Mouse (Mus musculus) A20 (cell line): Measurements from ENCODE around the gene Rreb1.

Experiments
- DNase-seq: peaks from one replicate; pipeline ENCODE4 v3.0.0-alpha.2; 2011; ENCODE audit warnings: low read depth, low spot score

Rreb1 gene

DNA sequence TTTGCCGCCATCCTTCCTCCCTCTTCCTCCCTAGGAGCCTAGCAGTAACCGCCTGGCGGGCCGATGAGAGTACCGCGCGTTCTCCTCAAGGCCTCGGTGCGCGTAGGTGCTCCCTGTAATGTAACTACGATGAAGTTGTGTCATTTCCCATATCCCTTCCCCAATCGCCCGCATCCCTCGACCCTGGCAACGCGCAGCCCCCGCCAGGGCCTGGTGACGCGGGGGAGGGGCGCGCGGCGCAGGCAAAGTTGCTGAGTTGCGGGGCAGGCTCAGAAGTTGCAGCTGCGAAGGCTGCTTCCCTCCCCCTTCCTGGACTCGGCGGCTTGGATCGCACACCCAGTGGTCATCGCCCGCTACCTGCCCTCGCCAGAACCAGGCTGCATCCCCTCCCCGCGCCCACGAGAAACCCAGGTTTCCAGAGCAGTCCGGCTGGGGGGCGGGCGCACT lies at the start of gene Rreb1:
Gene Rreb1, plus strand, starts transcription at position 254 of the 447 bp plus-strand sequence.
- DNase-seq, result no peak

GRCm38 (mm10) chr13:37728551-37728950 lies 49.6 kb upstream of the Rreb1 start:
- DNase-seq, result no peak

- DNase-seq, result no peak
Observed at GRCm38 (mm10) chr13:37731914-37732693, 46.1 kb upstream of the Rreb1 start.

- no peak for DNase-seq
Observed at GRCm38 (mm10) chr13:37734501-37734900, 43.7 kb upstream of the Rreb1 start.

- no peak for DNase-seq
Observed at GRCm38 (mm10) chr13:37740111-37740510, 38.1 kb upstream of the Rreb1 start.

DNA sequence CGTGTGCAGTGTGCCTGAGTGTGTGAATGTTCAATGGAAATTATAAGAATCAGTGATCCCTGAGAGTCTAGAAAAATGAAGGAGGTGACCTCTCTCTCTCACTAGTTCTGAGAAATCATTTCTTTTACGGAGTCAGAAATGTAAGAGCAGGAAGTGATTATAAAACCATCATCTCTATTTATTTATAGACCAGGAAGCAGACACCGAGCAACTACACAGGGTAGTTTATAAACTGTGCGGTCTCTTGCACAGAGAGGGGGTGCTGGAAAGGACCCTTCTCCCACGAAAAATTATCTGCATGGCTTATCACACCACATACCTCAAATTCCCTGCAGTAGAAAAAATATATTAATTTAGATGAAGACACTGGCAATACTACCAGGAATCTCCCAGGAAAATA lies 37.4 kb upstream of the Rreb1 start:
- DNase-seq, result no peak

DNA sequence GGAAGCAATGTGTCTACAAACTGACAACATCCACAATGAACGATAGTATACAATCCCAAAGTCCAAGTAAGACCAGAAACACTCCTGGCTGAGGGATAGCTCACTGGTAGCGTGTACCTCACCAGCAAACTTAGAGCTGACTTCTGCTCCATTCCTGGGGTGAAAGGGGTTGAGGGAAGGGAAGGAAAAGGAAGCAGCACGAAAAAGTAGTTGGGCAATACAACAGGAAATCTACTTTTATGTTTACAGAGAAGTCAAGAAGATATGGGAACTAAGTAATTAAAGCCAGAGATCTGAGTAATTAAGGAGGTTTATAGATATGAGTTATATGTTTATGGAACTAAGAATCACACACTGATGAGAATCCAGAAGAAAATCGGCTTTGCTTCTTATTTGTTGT lies 36.0 kb upstream of the Rreb1 start:
- DNase-seq, result no peak

- DNase-seq, result no peak
Observed at GRCm38 (mm10) chr13:37747504-37747903, 30.7 kb upstream of the Rreb1 start.

DNA sequence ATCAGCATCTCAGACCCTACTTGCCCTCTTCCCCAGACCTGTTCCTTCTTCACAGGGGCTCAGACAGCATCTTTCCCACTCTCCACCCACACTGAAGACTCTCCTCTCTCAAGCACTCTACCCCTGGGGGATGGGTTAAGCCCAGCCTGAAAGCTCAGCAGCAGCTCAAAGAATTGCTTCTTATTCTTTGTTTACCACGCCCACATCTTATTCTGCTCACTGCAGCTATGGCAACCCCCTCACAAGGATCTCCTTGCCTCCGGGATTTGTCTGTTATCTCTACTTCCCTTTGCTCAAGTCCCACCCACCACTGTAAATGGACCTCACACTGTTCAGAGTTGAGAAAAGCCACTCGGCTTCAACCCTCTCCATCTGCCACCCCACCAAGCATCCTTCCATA lies 28.7 kb upstream of the Rreb1 start:
- DNase-seq, result no peak

- DNase-seq, result peak; percentile 5
Observed at GRCm38 (mm10) chr13:37751154-37751950, 26.8 kb upstream of the Rreb1 start.

DNA sequence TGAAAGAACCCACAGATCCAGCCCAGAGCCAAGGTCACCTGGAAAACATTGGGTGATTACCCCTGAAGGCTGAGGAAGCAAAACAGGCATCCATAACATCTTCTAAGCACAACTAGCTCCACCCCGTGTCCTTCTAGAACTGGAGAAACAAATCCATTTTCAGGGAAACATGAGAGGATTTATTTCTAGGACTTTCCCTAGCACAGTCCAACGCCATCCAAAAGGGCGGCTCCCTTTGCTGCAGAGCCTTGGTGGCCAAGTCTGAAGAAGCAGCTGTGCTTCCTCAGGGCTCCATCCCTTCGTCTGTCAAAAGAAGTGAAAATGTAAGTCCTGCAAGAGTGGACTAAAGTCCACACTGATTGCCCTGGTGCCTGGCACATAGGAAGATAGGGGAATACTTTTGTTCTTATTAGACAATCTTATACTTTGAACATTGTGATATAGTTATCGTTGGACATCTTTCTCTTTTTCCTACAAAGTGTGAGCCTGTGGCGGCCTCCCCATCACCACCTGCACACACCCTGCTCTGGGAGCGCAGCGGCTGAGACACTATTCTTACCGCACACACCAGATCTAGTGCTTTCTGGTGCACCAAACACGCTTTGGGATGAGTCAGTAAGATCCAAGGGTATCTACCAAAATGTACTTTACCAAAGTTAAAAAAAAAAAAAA lies 18.7 kb upstream of the Rreb1 start:
- DNase-seq, result no peak

- no peak for DNase-seq
Observed at GRCm38 (mm10) chr13:37760013-37760342, 18.2 kb upstream of the Rreb1 start.

DNA sequence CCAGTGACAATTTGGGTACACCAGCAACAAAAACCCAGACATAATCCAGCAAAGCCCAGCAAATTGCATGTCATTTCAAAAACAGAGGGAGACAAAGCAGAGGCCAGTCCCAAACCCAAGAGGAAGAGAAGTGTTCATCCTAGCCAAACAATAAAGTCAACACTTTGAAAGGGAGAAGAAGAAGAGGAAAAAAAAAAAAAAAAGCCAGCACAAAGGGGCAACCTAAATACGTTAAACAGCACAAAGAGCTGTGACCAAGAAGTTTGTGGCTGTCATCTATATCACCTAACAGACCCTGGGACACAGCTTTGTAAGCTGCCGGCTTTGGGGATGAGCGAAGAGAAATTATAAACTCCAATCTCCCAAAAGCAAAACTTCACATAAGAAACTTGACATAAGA lies 17.8 kb upstream of the Rreb1 start:
- no peak for DNase-seq

GRCm38 (mm10) chr13:37760957-37761941 lies 17.0 kb upstream of the Rreb1 start:
- no peak for DNase-seq

DNA sequence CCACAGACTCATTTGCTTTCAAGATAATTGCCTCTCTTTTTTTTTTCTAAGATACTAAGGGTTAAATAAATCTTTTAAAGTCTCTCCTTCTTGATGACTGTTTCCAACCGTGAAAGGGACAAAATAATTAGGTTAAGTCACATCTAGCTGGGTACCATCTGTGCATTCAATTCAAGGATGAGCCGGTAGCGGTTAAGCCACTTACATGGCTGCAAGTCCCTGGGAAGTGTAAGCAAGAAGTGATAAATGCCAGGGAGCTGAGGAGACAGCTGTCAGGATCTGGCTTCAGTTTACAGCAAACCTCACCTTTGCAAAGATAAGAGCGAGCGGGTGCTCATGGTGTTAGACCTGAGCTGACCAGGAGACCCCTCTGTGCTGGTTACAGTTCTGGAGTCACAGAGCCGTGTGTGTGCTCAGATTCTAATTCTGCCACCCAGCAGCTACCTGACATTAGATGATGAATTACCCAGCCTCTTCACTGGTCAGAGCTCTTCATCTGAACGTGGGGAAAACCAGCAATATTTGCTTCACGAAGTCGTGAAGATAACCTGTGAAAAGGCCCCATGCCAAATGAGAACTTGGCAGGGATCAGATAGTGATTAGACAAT lies 14.3 kb upstream of the Rreb1 start:
- DNase-seq, result no peak

DNA sequence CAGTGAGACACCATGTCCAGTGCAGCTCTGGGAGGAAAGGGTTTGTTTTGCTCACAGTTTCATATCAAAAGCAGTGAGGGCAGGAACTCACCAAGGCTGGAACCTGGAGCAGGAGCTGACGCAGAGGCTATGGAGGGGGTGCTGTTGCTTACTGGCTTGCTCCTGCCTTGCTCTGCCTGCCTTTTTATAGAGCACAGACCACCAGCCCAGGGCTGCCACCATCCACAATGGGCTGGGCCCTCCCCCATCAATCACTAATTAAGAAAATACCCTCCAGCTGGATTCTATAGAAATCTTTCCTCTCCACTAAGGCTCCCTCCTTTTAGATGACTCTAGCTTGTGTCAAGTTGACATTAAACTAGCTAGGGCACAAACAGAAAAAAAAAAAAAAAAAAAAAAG lies 8.4 kb upstream of the Rreb1 start:
- DNase-seq, result no peak

DNA sequence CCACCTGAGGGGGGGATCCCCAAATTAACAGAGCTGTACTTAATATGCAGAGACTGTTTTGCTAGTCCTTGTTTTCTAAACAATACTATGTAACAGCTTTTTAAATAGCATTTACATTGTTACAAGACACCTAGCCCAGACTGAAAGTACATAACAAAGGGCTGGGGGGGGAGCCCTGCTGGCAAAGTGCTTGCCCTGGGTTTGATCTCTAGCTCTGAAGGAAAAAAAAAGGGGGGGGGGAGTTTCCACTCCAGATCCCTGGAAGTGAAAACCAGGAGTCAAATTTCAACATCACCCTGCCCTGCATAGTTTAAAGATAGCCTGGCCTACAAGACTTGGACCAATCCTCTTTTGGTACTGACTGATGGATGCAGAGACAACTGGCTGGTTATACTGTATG lies 4.7 kb upstream of the Rreb1 start:
- no peak for DNase-seq

- no peak for DNase-seq
Observed at GRCm38 (mm10) chr13:37776675-37777074, 1.5 kb upstream of the Rreb1 start.

DNA sequence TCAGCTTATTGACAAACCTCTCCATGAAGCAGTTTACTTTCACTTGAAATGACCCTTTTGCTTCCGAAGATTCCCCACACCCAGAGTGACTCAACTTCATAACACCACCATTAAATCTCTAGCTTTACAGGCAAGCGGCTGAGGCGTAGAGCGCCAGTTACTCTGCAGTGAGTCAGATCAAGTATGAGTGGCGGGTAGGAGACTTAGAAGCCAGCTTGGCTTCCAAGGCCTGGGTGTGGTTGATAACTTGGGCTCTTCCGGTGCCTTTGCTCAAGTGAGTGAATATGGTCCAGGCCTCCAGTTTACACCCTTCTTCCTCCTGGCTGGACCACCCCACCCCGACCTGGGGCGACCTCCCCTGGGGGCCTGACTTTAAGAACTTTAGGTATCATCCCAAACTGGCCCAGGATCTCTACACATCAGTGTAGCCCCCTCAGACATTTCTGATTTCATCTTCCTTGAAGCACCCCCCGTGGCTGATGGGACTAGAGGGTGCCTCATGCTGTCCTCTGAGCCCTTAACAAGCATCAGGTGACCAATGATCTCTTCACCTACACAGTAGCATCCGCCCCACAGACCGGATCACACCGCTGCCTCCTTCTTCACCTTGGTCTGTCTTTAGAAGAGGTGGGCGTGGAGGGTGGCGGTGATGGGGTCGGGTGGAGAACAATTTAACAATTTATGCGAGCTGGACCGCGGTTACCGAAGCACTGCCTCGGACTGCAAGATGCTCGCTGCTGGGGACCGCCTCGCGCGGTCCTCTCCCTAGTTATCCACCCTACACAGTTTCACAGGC lies 651 bp upstream of the Rreb1 start:
- DNase-seq, result no peak

GRCm38 (mm10) chr13:37778594-37779231 lies 513 bp downstream of the Rreb1 start:
- DNase-seq, result no peak
